Mouse (Mus musculus) right cerebral cortex, postnatal 14 days (tissue): ENCODE data around the gene Arhgap45.

Experiments used
- DNase-seq: peaks from one replicate; pipeline ENCODE4 v3.0.0; 2022

Arhgap45 gene

DNA sequence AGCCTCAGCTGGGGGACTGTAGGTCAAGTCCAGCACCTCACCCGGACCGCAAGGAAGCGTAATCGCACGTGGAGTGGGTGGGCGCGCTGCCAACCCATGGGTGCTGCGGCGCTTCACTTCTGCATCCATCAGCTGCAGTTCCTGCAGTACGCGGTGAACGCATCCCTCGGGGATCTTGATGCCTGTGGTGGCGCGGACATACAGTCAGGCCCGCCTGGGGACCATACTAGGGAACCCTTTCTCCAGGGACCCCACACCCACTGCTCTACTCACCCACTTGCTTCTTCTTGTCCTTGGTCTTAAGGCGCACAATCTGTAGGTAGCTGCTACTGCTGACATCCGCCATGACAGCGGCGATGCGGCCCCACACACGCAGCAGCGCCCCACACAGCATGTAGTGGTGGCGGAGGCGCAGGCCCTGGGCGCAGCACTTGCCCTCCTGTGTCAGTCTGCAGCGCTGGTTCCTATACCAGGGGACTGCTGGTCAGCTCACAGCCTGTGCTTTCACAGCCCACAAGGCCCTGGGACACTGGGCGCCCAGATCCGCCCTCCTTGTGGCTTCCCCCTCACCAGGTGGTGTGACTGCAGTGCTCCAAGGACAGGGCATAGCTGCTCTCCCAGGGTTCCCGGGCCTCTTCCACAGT, 41.4 kb downstream of the Arhgap45 start:
- DNase-seq: peak; percentile 59

DNA sequence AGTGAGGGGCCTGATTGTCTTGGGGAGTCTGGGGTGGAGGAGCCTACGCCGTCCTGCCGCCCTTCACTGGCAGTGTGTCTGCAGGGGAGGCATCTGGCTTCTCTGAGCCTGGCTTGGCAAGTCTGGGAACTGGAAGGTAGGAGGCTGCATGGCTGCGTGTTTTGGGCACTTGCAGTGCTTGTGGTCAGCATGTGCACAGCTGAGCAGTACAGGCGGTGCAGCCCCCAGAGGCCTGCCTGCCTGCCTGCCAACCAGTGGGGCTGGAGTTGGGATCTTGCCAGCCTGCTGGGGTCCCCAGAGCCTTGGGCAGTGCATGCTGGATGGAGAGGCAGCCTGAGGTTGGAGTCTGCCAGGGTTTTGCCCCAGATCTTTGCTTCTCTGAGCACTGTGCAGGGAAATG, 46.7 kb downstream of the Arhgap45 start:
- DNase-seq: peak; percentile 37

DNA sequence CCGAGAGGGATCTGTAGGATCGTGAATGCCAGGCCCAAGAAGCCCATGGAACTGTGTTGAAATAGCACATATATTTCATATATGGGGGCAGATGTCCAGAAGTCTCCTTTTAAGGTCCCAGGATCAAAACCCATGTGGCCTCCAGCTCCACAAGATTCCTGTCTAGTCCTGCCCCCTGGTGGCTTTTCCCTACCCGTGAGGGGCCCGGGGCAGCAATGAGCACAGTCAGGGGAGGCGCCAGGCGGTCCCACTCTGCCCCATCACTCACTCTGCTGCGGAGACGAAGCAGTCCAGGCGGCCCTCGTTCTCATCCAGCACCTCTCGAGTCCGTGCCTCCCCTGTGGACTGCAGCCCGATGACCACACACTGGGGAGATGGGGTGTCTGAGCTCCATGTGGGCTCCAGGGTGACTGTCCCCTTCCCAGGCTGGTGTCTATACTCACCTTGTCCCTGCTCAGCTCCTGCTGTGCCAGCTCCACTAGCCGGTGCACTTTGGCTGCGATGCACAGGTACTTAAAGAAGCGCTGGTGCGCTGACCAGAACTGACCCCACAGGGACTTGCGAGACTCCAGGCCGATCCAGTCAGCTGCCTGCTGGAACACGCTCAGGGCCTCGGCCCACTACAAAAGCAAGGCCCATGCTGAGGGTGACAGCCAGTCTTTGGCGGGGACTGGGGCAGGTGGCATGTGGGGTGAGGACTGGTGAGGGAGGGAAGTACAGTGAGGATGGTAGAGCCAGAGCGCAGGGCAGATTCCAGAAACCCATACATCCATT, 47.6 kb downstream of the Arhgap45 start:
- no peak for DNase-seq

DNA sequence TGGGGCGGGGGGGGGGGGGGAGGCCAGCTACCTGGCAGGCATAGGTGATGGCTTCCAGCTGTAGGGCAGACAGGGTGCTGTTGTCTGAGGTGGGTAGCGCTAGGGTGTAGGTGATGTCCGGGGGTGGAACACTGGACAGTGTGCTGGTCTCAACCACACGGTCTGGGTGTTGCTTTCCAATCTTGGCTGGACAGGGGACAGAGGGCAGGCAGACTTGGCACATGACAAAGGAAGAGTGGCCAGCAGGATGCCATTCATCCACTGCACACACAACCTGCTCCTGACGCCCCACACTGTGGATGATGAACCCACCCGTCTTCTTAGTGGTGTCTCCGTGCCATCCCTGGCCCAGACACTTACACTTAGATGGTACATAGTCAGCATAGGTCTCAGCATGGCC, 52.8 kb downstream of the Arhgap45 start:
- DNase-seq: no peak

DNA sequence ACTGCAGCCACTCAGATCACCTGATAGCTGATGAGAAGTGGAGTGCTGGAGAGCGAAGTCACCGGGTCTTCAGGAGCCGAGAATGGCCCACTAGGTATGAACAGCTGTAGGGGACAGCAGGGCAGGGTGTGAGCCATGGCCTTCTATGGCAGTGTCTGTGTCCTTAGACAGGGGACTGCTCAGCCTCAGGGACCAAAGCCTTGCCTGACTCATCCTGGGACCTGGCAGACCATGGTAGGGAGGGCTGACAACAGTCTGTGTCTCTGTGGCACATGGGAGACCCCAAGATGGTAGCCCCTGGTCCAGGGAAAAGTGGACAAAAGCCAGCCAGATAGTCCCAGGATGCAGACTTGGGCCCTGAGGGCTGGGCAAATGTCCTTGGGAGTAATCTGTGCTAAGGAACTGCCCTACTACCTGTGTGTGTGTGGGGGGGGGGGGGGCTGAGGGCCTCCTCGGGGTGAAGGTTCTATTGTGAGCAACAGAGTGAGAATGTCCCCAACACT, 53.5 kb downstream of the Arhgap45 start:
- DNase-seq: no peak

DNA sequence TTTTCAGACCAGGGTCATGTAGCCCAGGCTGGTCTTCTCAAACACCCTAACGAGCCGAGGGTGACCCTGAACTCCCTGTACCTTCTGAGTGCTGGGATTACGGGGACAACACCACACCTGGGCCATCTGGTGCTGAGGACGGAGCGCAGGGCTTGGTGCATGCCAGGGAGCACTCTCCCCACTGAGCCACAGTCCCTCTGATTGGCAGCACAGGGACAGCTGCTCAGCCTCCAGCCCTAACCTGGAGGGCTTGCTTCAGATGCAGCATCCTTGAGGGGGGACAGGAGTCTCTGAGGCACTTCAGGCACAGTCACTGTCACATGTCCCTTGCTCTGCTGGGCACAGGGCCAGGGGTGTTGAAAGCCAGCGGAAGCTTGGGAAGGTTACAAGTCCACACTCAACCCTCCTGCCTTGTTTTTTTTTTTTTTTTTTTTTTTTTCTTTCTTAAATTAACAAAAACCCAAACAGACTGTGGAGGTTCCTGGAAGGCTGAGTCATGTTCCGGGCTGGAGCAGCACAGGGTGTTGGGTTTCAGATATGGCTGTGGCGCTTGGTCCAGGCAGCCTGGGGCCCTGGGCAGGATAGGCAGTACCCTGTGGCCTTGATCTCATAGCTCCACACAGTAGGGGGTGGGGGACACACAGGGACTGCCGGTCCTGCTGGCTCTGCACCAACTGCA, 54.5 kb downstream of the Arhgap45 start:
- DNase-seq: peak; percentile 73

DNA sequence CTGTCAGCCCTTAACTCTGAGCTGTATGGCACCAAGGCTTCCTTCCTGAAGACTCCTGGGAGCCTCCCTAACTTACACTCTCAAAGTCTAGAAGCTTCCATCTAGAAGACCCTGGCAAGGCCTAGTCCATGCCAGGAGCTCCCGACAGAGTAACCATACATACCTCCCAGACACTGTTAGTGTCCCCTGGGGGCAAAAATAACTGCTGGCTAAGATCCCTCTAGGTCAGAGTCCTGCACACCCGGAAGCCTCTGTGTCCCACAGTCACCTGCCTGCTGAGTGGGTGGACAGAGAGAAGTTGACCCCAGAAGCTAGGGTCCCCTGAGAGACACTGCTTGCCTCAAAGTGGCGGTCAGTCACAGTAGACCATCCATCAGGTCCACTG, 55.1 kb downstream of the Arhgap45 start:
- no peak for DNase-seq

DNA sequence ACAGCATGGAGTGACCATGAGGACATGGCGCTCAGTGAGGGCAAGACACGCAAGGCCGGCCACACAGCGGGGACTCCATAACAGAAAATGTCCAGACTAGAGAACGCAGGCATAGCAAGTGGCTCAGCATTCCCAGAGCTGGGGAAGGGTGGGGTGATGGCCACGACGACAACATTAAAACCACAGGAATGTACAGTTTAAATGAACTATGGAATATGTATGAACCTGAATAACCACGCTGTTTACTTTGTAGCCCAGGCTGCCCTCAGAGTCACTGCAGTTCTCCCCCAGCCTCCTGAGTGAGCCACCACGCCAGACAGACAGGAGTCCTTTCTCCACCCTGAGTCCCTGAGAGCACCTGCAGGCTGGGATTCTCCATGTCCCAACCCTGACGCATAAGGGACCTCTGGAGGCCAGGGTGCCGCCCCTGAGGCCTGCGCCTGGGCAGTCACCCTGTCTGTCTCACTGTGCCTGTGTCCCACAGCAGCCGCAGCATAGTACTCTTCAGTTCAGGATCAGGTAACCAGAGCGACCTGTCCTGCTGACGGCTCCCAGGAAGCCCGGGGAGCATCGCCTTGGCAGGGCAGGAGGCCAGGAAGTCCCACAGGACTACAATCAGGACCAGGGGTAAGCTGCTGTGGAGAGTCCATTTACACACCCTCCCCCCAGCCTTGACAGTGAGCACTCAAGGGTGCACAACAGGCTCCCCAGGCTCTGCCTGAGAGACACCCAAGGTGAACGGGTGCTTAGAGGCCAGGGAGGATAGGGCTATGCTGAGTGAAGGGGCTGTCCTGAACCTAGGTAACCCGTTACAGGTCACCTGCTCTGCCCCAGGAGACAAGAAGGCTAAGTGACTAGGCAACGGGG, 56.4 kb downstream of the Arhgap45 start:
- DNase-seq: no peak

DNA sequence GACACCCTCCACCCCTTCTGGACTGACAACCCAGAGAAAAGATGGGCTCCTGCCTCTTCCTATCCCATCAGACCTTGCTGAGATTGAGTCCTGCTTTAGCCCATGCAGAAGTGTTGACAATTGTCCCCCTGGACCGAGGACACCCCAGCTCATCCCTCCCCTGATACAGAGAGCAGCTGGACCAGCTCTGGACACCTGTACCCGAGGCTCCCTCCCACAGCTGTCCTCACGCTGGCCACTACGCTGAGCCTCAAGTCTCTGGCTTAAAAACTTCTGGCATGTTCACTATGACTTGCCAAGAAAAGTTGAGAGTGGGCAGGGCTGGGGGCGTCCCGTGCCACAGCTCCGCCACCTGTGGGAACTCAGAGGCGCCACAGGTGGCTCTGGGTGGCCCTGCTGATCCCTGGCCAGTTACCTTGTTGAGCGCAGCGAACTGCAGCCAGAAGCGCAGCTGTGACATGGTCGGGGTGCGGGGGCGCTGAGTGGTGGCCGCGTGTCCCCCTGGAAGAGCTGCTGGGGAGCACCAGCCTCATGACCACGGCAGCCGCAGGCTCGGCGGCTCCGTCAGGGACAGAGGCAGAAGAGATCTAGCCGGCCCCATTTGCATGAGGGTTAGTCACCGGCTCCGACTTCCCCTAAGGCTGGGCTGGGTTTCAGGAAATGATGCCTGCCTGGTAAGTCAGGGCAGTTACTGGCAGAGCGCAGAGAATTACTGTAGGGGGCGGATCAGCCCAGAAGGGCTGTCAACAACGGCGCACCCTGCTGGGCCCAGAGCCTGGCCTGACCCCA, 58.6 kb downstream of the Arhgap45 start:
- peak; percentile 44 for DNase-seq

DNA sequence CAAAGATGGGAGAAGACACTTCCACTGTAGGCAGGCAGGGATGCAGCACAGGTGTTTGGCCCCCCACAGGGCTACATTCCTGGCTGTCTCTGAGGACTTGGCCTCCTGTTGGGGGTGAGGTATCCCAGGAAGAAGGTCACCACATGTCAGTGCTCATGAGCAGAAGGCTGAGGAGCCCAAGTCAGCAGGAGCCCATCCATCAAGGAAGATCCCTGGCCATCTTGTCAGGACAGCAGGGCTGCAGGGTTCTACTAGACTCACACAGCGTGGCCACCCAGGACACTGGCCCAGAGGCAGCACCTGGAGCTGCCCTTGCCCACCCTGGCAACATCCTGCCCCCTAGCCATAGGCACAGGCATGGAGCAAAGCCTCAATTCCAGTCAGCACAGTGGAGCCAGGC, 59.5 kb downstream of the Arhgap45 start:
- no peak for DNase-seq

DNA sequence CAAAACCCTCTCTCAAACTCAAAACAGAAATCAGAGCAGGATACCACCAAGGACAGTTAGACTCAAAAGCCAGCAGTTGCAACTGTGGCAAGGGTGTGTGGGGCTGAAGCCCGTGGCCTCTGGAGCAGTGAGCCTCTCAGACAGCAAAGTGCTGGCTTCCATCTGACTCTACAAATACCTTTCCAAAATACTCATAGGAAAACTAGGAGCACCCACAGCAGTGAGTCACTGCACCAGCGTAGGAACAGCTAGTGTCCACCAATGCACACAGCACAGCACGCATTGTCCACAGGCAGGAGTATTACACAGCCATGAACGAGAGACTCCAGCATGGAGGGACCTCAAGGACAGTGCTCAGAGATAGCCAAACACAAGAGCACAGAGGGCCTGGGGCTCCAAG, 59.9 kb downstream of the Arhgap45 start:
- no peak for DNase-seq

DNA sequence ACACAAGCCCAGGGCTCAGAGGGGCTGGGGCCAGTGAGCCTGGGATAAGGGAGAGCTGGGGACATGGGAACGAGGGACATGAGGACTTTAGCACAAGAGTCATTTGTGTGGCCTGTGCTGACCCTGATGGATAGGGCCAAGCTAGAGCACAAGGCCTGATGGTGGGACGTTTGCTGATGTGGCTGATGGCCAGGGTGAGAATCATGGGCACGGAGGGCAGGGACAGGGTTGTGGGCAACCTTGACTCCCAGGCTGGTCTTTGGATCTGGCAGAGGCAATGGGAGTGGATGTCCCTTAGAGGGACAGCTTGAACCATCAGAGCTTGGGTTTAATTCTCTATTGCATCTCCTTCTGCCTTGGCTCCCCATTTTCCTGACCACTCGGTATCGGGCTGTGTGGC, 60.9 kb downstream of the Arhgap45 start:
- DNase-seq: no peak

DNA sequence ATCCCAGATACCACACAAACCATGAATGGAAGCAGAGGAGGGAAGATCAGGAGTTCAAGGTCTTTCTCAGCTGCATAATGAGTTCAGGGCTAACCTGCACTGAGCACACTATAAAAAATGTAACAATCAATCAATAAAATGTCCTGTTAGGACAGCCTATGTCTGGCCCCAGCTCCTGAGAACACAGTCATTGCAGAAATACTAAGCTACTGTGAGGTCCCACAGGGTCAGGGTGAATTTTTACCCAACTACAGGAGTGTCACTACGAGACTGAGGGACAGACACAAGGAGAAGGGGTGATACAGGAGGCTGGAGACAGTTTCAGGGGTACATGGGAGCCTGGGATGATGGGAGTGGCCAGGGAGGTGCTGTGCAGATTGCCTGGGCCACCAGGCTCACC, 61.9 kb downstream of the Arhgap45 start:
- no peak for DNase-seq

DNA sequence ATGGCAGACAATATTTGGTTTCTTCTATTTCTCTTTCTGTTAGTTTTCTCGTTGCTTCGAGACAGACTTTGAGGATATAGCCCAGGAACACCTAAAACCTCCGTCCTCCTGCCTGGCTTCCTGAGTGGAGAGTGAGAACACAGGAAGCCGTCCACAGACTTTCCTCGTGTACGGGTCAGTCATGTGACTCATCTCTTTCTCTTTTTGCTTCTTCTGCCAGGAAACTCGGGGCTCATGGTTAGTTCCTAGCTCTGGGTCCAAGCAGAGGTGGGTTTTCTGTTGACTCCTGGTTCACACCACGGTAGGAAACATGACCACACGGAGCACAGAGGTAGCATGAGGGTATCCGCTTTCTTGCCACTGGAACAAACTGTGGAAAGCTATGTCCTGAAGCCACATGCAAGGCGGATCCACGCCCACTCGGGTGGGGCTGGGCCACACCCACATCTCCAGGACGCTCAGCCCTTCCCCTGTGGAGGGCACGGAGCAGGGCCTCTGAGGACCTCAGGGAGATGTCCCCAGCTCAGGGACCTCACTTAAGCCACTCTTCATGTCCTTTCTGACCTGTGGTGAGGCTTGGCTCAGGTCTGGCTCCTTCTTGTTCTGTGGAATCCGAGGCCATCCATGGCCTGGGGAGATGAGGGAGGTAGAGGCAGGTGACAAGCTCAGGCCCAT, 64.1 kb downstream of the Arhgap45 start:
- no peak for DNase-seq
